Mouse (Mus musculus) urinary bladder, postnatal 36 days (tissue): ENCODE data around the gene Skida1.
"Not testable (repeated sequence)": the region's sequence is repeated elsewhere in the genome, so short reads cannot be mapped to it uniquely, and the experiment has no call there.

Source experiments
- DNase-seq, 2 experiments: peaks; one replicate each; pipeline ENCODE4 v3.0.0; 2022; ENCODE audit warnings: low spot score in 2 of 2, mixed read lengths in 1 of 2

The Skida1 gene

DNA sequence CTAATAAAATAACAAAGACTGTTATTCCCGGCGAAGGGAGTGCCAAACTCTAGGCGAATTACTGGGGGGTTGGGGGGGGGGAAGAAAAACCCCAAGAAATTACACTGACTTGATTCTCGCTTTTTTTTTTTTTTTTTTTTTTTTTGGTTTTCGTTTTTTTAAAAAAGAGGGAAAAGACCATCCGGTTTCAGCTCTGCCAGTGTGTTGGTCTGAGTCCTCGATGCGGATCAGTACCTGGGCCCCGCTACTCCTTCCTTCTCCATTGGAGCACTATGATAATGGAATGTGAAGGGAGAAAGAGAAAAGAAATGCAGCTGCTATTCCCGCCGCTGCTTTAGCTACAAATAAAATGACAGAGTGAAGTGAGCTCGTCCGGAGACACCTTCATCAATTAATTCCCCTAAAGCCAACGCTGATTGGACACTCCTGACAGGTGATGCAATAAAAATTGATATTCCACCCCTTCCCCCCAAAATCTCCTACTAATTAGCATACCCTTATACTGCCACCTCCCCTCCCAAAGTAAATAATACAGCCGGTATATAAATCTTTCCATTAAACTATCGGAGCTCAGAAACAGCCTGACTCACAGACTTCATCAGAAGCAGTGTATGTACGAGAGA, at the start of gene Skida1:
Gene Skida1, minus strand, starts transcription at position 599 of the 623 bp plus-strand sequence.
- peak in 1 of 2 experiments; percentile 16 for DNase-seq

- DNase-seq: no peak
Observed at GRCm38 (mm10) chr2:18095804-18096203, 47.0 kb upstream of the Skida1 start.

- no peak for DNase-seq
Observed at GRCm38 (mm10) chr2:18094319-18094718, 45.5 kb upstream of the Skida1 start.

- DNase-seq: no peak
Observed at GRCm38 (mm10) chr2:18093858-18094257, 45.0 kb upstream of the Skida1 start.

DNA sequence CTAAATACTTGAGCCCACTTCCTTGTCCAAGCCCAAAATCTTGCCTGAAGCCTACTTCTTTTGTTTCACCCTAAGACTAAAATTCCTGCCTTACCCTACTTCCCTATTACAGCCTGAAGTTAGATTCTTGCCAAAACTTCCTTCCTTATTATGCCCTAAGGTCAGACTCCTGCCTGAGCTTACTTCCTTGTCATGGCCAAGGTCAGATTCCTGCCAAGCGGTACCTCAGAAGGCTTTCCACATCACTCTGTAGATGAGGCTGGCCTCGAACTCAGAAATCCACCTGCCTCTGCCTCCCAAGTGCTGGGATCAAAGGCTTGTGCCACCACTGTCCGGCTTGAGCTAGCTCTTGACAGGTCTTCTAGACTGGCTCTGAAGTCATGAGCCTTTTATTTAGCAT, 38.8 kb upstream of the Skida1 start:
- not testable (repeated sequence) for DNase-seq

DNA sequence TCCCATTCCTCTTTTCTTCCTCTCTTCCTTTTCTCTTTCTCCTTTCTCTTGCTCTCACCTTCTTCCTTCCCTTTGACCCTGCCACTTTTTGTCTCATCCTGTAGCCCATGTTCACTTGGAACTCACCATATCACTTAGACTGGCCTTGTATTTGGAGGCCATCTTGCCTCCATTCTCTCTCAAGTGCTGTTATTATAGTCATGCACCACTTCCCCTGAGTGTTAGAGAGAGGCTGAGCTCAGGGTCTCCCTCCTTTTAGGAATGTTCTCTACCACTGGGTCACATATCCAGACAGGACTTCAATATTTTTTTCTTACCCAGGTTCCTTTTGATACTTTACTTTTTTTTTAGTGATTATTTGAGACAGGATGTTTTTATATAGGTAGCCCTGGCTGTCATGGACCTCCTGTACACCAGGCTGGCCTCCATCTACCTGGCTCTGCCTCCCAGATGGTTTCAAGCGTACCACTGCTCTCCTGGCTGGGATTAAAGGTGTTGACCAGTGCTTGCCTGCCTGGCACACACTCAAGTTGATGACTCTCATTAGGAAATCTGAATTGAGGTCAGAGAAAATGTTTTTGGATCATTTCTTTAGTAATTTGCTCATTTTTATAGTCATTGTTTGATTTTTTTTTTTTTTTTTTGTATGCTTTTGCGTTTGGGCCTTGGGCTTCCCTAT, 31.5 kb upstream of the Skida1 start:
- no peak for DNase-seq

DNA sequence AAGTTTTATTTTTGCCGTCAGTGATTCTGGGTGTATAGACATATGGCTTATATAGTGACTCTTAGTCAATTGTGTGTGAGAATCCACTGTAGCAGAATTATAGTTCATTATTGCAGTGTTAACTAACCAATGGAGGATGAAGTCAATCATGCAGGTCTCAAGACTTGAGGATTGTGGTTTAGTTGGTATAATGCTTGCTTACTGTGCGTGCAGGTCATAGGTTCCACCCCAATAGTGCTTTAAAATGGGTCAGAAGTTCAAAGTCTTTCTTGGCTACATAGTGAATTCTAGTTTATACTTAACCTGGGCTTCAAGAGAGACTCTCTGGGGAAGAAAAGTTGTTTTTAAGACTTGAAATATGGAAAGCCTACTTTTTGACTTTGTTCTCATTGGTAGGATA, 23.1 kb upstream of the Skida1 start:
- DNase-seq: no peak

GRCm38 (mm10) chr2:18068071-18068796, 19.4 kb upstream of the Skida1 start:
- DNase-seq: no peak

GRCm38 (mm10) chr2:18066436-18066835, 17.6 kb upstream of the Skida1 start:
- no peak for DNase-seq

DNA sequence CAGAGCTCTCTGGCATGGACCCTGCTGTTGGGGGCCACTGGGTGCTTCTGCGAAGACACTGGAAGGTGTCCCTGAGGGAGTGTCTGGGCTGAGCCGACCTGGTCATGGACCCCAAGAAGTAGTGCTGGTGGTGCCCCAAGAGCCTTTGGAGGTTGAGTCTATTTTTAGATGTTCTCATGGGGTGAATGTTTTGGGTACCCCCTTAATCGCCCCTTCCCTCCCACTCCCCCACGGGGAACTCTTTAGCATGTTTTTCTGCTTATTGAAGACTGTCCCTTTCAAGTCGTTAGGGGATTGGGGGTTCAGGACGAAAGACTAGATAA, 16.8 kb upstream of the Skida1 start:
- no peak for DNase-seq

DNA sequence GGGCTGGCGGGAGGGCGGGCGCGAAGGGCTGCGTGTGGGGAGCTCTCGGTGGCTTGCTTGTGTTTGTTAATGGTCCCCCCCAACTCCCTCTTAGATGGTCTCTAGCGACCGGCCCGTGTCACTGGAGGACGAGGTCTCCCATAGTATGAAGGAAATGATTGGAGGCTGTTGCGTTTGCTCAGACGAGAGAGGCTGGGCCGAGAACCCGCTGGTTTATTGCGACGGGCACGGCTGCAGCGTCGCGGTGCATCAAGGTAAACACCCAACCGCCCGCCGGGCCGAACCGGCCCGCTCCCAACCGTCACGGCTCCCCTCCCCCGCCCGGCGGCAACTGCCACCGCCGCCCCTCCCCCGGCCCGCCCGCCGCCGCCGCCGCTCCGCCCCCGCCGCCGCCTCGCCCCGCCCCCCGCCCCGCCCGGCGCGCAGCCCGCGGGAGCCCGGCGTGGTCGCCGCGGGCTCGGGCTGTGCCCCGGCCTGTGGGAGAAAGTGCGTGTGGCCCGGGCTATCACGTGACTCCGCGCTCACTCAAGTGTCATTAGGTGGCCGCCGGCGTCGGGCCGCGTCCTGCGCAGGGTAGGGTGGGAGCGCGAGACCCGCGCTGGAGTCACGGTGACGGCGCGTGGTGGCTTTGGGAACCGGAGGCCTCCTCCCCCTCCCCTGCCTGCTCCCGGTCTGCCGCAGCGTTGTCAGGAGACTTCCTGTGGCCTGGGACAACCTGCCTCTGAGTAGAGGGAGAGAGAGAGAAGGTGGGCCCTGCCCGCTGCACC, 16.3 kb upstream of the Skida1 start:
- peak; percentile 68 to 72 for DNase-seq

- DNase-seq: peak; percentile 81 to 89
Observed at GRCm38 (mm10) chr2:18064356-18064858, 15.6 kb upstream of the Skida1 start.

GRCm38 (mm10) chr2:18063763-18064251, 15.0 kb upstream of the Skida1 start:
- DNase-seq: peak; percentile 52 to 55

DNA sequence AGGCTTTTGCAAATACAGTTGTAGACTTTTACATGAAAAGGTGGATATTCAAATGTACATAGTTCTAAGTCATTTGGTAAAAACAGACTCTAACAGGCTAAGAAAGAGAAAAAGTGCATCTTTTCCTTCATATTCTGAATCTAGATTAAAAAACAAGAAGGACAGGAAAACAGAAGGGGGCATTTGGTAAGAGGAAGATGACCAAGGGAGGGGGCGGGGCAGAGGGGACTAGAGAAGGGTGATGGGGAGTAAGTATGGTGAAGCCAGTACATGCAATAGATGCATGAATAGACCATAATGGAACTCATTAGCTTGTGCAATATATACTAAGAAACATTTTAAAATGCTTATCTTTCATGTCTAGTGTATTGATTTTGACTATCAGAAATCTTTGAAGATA, 11.5 kb upstream of the Skida1 start:
- DNase-seq: no peak

- DNase-seq: no peak
Observed at GRCm38 (mm10) chr2:18059891-18060290, 11.0 kb upstream of the Skida1 start.

GRCm38 (mm10) chr2:18059063-18059462, 10.2 kb upstream of the Skida1 start:
- DNase-seq: no peak

- no peak for DNase-seq
Observed at GRCm38 (mm10) chr2:18058146-18058708, 9.4 kb upstream of the Skida1 start.

DNA sequence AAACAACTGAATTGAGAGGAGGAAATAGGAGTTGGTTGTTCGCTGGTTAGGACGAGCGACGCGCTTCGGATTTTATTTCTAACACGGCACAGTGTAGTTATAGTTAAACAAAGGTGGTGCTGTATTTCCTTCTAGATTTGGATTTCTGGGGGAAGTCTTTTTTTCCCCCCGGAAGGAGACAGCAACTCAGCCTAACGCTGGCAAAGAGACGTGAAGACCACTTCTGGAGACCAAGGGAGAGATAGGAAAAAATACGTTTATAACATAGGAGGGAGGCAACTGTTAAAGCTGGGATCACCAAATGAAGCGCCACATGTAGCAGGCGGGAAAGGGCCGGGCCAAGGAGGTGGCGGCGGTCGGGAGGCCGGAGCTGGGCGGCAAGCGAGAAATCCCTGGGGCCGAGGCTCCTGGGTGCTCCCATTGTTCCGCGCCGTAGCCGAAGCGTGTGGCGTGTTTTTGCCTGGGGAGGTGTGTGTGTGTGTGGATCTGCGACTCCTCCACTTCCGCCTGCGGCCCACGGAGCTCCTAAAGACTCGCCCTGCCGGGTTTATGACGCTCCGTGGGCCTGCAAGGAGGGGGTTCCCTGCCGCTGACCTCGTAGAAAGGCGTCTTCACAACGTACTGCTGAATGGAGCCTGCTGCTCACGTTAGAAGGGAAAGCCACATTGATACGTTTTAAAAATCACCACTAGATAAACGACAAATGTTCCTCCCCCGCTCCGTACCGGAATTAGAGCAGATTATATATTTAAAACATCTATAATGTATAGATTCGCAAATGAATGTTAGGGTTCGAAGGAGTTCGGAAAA, 8.7 kb upstream of the Skida1 start:
- DNase-seq: peak; percentile 61 to 64

- peak; percentile 93 to 96 for DNase-seq
Observed at GRCm38 (mm10) chr2:18056786-18057255, 8.0 kb upstream of the Skida1 start.
